Mouse (Mus musculus) heart, adult 2 months (tissue): Measurements from ENCODE around the gene Adamtsl1.

ENCODE experiments used
- CTCF ChIP-seq: fragments of 200-600 bp; IDR thresholded peaks from 2 replicates; pipeline ENCODE4 v1.8.1; 2022; ENCODE audit warnings: antibody characterized with exemption, mild to moderate bottlenecking, moderate library complexity
- POLR2A ChIP-seq: fragments of 200-500 bp; IDR thresholded peaks from 2 replicates; pipeline ENCODE4 v1.6.1; 2011; ENCODE audit warnings: mild to moderate bottlenecking, low read depth, low read length, control low read depth; ENCODE audit not compliant: insufficient read depth

DNA sequence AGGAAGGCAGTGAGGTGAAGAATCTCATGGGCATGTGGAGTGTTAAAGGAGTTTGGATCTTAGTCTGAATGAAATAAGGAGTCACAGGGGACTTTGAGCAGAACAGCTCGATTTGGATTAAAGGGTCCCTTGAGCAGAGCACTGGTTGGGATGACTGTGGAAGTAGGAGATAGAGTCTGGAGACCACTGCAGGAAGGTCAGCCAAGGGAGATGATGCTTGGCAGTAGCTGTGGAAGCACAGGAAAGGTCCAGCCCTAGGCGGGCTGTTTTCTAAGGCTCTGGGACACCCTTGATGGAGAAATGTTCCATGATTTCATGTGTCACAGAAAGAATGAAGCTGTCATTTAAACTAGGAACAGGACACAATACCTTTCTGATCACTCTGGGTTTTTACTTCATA lies 689.3 kb downstream of the Adamtsl1 start:
- TF ChIP-seq CTCF (no peak), POLR2A (no peak)
